Mouse (Mus musculus) hematopoietic multipotent progenitor cell, adult 10-12 weeks (in vitro differentiated cells): ENCODE data around the gene Olfr389. TPM values are rescaled to one million over a fixed set of nuclear protein-coding genes. Genes with fewer than 3 reads are reported as not detected.

ENCODE experiments used
- polyA plus RNA-seq: library from polyadenylated mRNA; stranded (reverse); fragments of >175 nt; gene quantifications from 2 replicates; pipeline ENCODE4 v1.2.3, GENCODE M21; 2012; ENCODE audit warnings: low replicate concordance

Gene Olfr389
- polyA plus RNA-seq: not detected in 2 replicates

DNA sequence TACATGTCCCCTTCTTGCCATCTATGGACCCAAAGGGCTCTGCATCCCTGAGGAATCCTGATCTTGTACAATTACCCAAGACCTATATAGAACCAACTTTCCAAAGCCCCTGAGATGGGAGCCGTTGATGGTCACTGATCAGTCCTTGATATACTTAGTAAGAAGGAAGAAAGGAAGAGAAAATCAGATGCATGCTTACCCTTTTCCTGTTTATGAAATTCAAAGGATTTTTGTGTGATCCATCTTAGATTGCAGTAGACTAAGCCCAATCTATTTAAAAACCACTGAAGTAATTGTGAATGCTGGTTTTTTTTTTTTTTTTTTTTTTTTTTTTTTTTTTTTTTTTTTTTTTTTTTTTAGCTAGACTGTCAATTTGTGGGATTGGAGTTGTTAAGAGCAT, at the start of gene Olfr389:
Olfr389 (minus strand) TSS at position 101 of the 400 bp plus-strand sequence.

DNA sequence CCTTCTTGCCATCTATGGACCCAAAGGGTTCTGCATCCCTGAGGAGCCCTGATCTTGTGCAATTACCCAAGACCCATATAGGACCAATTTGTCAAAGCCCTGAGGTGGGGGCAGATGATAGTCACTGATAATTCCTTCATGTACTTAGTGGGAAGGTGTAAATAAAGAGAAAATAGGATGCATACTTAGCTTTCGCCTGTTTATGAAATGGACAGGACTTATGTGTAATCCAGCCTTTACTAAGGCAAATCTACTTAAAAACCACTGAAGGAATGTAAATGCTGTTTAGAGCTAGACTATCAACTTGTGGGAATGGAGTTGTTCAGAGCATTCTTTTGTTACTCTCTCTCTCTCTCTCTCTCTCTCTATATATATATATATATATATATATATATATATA, 36.4 kb upstream of the Olfr389 start, which contains the start of gene Olfr392:
Olfr392 (minus strand) TSS at position 101 of the 400 bp plus-strand sequence.

DNA sequence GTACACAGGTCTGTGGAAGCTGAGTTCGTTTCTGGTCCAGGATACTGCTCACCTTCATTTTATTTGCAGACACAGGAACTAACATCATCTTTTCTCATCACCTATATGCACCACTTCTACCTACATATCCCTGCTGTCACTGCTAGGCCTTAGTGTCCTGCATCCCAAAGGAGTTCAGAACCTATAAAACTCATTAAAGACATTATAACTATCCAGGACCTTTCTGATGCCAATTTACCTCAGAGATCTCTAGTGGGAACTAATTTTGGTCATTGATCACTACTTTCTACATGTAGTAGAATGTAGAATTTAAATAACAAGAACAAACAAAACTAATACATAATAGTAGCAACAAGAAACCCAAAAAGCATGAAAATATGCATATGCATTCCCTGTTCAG, 22.4 kb upstream of the Olfr389 start, which contains the start of gene Olfr391-ps:
Olfr391-ps (minus strand) TSS at position 101 of the 400 bp plus-strand sequence.

DNA sequence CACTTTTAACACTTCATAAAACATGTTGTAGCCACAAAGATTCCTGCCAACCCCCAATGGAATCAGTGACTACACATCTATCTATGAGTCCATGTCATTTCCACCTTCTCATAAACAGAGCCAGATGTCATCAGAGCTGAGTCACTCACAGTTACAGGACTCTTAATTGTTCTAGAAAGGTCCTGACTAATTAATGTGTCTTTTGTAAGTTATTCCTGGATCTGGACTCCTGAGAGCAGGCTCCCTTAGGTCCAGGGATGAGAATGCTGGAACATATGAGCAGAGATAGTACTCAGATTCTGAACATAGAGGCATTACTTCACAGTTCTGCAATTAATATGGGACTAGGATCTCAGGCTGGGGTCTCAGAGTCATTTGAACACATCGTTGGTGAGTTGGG, 2.2 kb upstream of the Olfr389 start, which contains the start of gene Olfr390:
Olfr390 (plus strand) TSS at position 301 of the 400 bp plus-strand sequence.

Other genes starting within 250 kb of the Olfr389 start
- gene Olfr385, start 187.7 kb downstream of the Olfr389 start, polyA plus RNA-seq: not detected in 2 replicates
- gene Olfr384, start 182.1 kb downstream of the Olfr389 start, polyA plus RNA-seq: not detected in 2 replicates
- gene Zfp735, start 91.9 kb downstream of the Olfr389 start, polyA plus RNA-seq: not detected in 2 replicates
- gene Olfr390, start 2.3 kb upstream of the Olfr389 start, polyA plus RNA-seq: not detected in 2 replicates
- gene Olfr391-ps, start 22.3 kb upstream of the Olfr389 start, polyA plus RNA-seq: not detected in 2 replicates
- not detected in 2 replicates for gene Olfr392, start 36.3 kb upstream of the Olfr389 start, polyA plus RNA-seq
- gene Olfr393, start 70.7 kb upstream of the Olfr389 start, polyA plus RNA-seq: not detected in 2 replicates
- not detected in 2 replicates for gene Olfr394, start 110.1 kb upstream of the Olfr389 start, polyA plus RNA-seq
- gene Olfr395, start 128.6 kb upstream of the Olfr389 start, polyA plus RNA-seq: not detected in 2 replicates
- gene Olfr23, start 156.0 kb upstream of the Olfr389 start, polyA plus RNA-seq: not detected in 2 replicates
- not detected in 2 replicates for gene Olfr397, start 180.1 kb upstream of the Olfr389 start, polyA plus RNA-seq
- gene Olfr398, start 209.7 kb upstream of the Olfr389 start, polyA plus RNA-seq: not detected in 2 replicates